Mouse (Mus musculus) forebrain, embryonic 11.5 days (tissue): ENCODE measurements around the gene Gm45623. TPM values are rescaled to one million over a fixed set of nuclear protein-coding genes. Genes with fewer than 3 reads are reported as not detected.
A peak's percentile ranks its signal among the peaks of the same experiment; 100 is the strongest.

Experiments
- ATAC-seq: fragments of 200-750 bp; cut with Nextera tagmentation; replicated peaks from 2 replicates; pipeline ENCODE4 v1.8.0; 2017; ENCODE audit warnings: moderate TSS enrichment; ENCODE audit not compliant: low FRiP score
- DNase-seq: peaks from one replicate; pipeline ENCODE4 v3.0.0-alpha.2; 2017; ENCODE audit warnings: low spot score
- H3K27ac ChIP-seq: fragments of 300-500 bp; sonication (generic); 2 replicates; pipeline ENCODE4 v1.5.1; 2014; ENCODE audit warnings: low read depth, low read length
- H3K27me3 ChIP-seq: fragments of 300-500 bp; sonication (generic); 2 replicates; pipeline ENCODE4 v1.6.1; 2014; ENCODE audit warnings: mild to moderate bottlenecking, low read length, mixed read lengths; ENCODE audit not compliant: control insufficient read depth, insufficient read depth
- H3K36me3 ChIP-seq: fragments of 300-500 bp; sonication (generic); 2 replicates; pipeline ENCODE4 v1.6.1; 2014; ENCODE audit warnings: mild to moderate bottlenecking, low read length, moderate library complexity, mixed read lengths; ENCODE audit not compliant: control insufficient read depth, insufficient read depth
- H3K4me1 ChIP-seq: fragments of 300-500 bp; sonication (generic); replicated peaks from 2 replicates; pipeline ENCODE4 v1.6.1; 2014; ENCODE audit warnings: low read length, mixed read lengths; ENCODE audit not compliant: control insufficient read depth, insufficient read depth
- H3K4me2 ChIP-seq: fragments of 300-500 bp; sonication (generic); 2 replicates; pipeline ENCODE4 v1.6.1; 2014; ENCODE audit warnings: low read depth, mild to moderate bottlenecking, low read length, moderate library complexity, mixed read lengths; ENCODE audit not compliant: severe bottlenecking
- H3K4me3 ChIP-seq: fragments of 300-500 bp; sonication (generic); 2 replicates; pipeline ENCODE4 v1.5.1; 2014; ENCODE audit warnings: low read depth, low read length
- H3K9ac ChIP-seq: fragments of 300-500 bp; sonication (generic); 2 replicates; pipeline ENCODE4 v1.6.1; 2014; ENCODE audit warnings: low read length
- H3K9me3 ChIP-seq: fragments of 300-500 bp; sonication (generic); 2 replicates; pipeline ENCODE4 v1.6.1; 2016; ENCODE audit warnings: low read length, mixed read lengths; ENCODE audit not compliant: control insufficient read depth
- WGBS: fragments of 180-500 bp; shearing (Covaris S2); extraction: QIAGEN DNeasy Blood & Tissue Kit; methylation state at CpG from one replicate; pipeline ENCODE4 v1.1.7; 2014; 5-methylcytosine and 5-hydroxymethylcytosine counted together
- polyA plus RNA-seq: library from polyadenylated mRNA; unstranded; fragments of >200 nt; fragmentation: Nextera tagmentation; extraction: Ambion mirVana; gene quantifications from 2 replicates; pipeline ENCODE4 v1.2.1, GENCODE M21; 2014

Gene Gm45623
- polyA plus RNA-seq, 1 experiment from 2014 or later: not detected

- Histone ChIP-seq H3K27ac (no peak overlapping the region), H3K4me2 (no peak overlapping the region), H3K4me3 (no peak overlapping the region), H3K36me3 (no peaks in the 10 kb centered on the region), H3K9ac (no peak overlapping the region; the same call in 1 of the 2 replicates), H3K27me3 (no peaks in the 10 kb centered on the region), H3K4me1 (no peaks in the 10 kb centered on the region), H3K9me3 (peaks cover 4% of the 10 kb centered on the region; the same call in 1 of the 2 replicates)
- DNase-seq (no peak), ATAC-seq (no peak)
- WGBS: 64% methylated on average over 13 of the region's 13 CpGs
Observed at GRCm38 (mm10) chr13:56780746-56781469, 27.3 kb upstream of the Gm45623 start.

GRCm38 (mm10) chr13:56774304-56774703, 20.7 kb upstream of the Gm45623 start:
- Histone ChIP-seq H3K9ac (no peak overlapping the region), H3K27me3 (no peaks in the 10 kb centered on the region), H3K9me3 (no peaks in the 10 kb centered on the region), H3K4me3 (no peak overlapping the region), H3K4me2 (no peak overlapping the region), H3K4me1 (peaks cover 12% of the 10 kb centered on the region; the same call in 1 of the 2 replicates), H3K27ac (peak overlapping the region; percentile 64), H3K36me3 (no peaks in the 10 kb centered on the region)
- 25% methylated on average over 5 of the region's 5 CpGs for WGBS
- ATAC-seq (peak; percentile 68), DNase-seq (peak; percentile 62)

- no peaks in the 10 kb centered on the region for H3K9me3 ChIP-seq
- WGBS: 63% methylated on average over 14 of the region's 14 CpGs
- H3K9ac ChIP-seq: no peak overlapping the region
- H3K4me3 ChIP-seq: no peak overlapping the region
- H3K36me3 ChIP-seq: no peaks in the 10 kb centered on the region
- no peak overlapping the region for H3K27ac ChIP-seq
- H3K4me2 ChIP-seq: no peak overlapping the region
- H3K27me3 ChIP-seq: no peaks in the 10 kb centered on the region
- peaks cover 15% of the 10 kb centered on the region; the same call in 1 of the 2 replicates for H3K4me1 ChIP-seq
- ATAC-seq (no peak), DNase-seq (no peak)
Observed at GRCm38 (mm10) chr13:56773262-56773870, 19.7 kb upstream of the Gm45623 start.

- Histone ChIP-seq H3K4me3 (no peak overlapping the region), H3K4me2 (no peak overlapping the region), H3K27ac (no peak overlapping the region), H3K4me1 (peaks cover 15% of the 10 kb centered on the region; the same call in 1 of the 2 replicates), H3K9ac (no peak overlapping the region), H3K9me3 (no peaks in the 10 kb centered on the region), H3K27me3 (no peaks in the 10 kb centered on the region), H3K36me3 (no peaks in the 10 kb centered on the region)
- no peak for DNase-seq
- ATAC-seq: no peak
- WGBS: 57% methylated on average over 3 of the region's 3 CpGs
Observed at GRCm38 (mm10) chr13:56772592-56772991, 19.0 kb upstream of the Gm45623 start.

GRCm38 (mm10) chr13:56770786-56771185, 17.2 kb upstream of the Gm45623 start:
- Histone ChIP-seq H3K4me1 (peaks cover 15% of the 10 kb centered on the region; the same call in 1 of the 2 replicates), H3K27ac (peak overlapping the region; percentile 76), H3K9ac (no peak overlapping the region), H3K9me3 (no peaks in the 10 kb centered on the region), H3K36me3 (no peaks in the 10 kb centered on the region), H3K4me3 (no peak overlapping the region), H3K27me3 (no peaks in the 10 kb centered on the region), H3K4me2 (no peak overlapping the region)
- no peak for DNase-seq
- WGBS: 75% methylated on average over 5 of the region's 5 CpGs
- no peak for ATAC-seq

- peak; percentile 73 for ATAC-seq
Observed at GRCm38 (mm10) chr13:56770136-56770578, 16.5 kb upstream of the Gm45623 start.

GRCm38 (mm10) chr13:56769431-56769830, 15.8 kb upstream of the Gm45623 start:
- DNase-seq: no peak
- Histone ChIP-seq H3K4me1 (peaks cover 14% of the 10 kb centered on the region; the same call in 1 of the 2 replicates), H3K27ac (peak overlapping the region; percentile 9; the same call in 1 of the 2 replicates), H3K4me2 (no peak overlapping the region), H3K9me3 (no peaks in the 10 kb centered on the region), H3K9ac (no peak overlapping the region; the same call in 1 of the 2 replicates), H3K27me3 (no peaks in the 10 kb centered on the region), H3K36me3 (no peaks in the 10 kb centered on the region), H3K4me3 (no peak overlapping the region)
- ATAC-seq: no peak
- 17% methylated on average over 4 of the region's 4 CpGs for WGBS

More at GRCm38 (mm10) chr13:56770136-56770578, 16.5 kb upstream of the Gm45623 start:
- Histone ChIP-seq H3K27ac (peak overlapping the region; percentile 76), H3K4me3 (no peak overlapping the region), H3K36me3 (no peaks in the 10 kb centered on the region), H3K4me2 (no peak overlapping the region), H3K9ac (no peak overlapping the region), H3K9me3 (no peaks in the 10 kb centered on the region), H3K4me1 (peaks cover 15% of the 10 kb centered on the region; the same call in 1 of the 2 replicates), H3K27me3 (no peaks in the 10 kb centered on the region)
- peak; percentile 73 for DNase-seq
- WGBS: 36% methylated on average over 1 of the region's 1 CpGs

- DNase-seq (no peak), ATAC-seq (no peak)
- no peak overlapping the region for H3K27ac ChIP-seq
- H3K9me3 ChIP-seq: no peaks in the 10 kb centered on the region
- H3K36me3 ChIP-seq: no peaks in the 10 kb centered on the region
- H3K4me2 ChIP-seq: no peak overlapping the region
- H3K9ac ChIP-seq: no peak overlapping the region
- 65% methylated on average over 5 of the region's 5 CpGs for WGBS
- H3K4me3 ChIP-seq: no peak overlapping the region
- H3K27me3 ChIP-seq: no peaks in the 10 kb centered on the region
- H3K4me1 ChIP-seq: peaks cover 8% of the 10 kb centered on the region; the same call in 1 of the 2 replicates
Observed at GRCm38 (mm10) chr13:56766211-56766610, 12.6 kb upstream of the Gm45623 start.
